Mouse (Mus musculus): ENCODE measurements around the gene Thbd. TPM values are rescaled to one million over a fixed set of nuclear protein-coding genes. Genes with fewer than 3 reads are reported as not detected.

Gene Thbd
- total RNA-seq (2021) = 10 to 100 TPM; 12.6 to 17.4 TPM
- long read RNA-seq, experiment 1, transcript Thbd-201 (1 exons, 3,723 nt) = major isoform, 12 of 12 reads
- long read RNA-seq, experiment 1, partial matches to known transcripts = 0 of 12 reads
- long read RNA-seq, experiment 1, other reads (novel, unspliced or antisense) = 0 of 12 reads
- long read RNA-seq, experiment 2, transcript Thbd-201 (1 exons, 3,723 nt) = major isoform, 14 of 15 reads
- long read RNA-seq, experiment 2, partial matches to known transcripts = 0 of 15 reads
- long read RNA-seq, experiment 2, other reads (novel, unspliced or antisense) = 1 of 15 reads

DNA sequence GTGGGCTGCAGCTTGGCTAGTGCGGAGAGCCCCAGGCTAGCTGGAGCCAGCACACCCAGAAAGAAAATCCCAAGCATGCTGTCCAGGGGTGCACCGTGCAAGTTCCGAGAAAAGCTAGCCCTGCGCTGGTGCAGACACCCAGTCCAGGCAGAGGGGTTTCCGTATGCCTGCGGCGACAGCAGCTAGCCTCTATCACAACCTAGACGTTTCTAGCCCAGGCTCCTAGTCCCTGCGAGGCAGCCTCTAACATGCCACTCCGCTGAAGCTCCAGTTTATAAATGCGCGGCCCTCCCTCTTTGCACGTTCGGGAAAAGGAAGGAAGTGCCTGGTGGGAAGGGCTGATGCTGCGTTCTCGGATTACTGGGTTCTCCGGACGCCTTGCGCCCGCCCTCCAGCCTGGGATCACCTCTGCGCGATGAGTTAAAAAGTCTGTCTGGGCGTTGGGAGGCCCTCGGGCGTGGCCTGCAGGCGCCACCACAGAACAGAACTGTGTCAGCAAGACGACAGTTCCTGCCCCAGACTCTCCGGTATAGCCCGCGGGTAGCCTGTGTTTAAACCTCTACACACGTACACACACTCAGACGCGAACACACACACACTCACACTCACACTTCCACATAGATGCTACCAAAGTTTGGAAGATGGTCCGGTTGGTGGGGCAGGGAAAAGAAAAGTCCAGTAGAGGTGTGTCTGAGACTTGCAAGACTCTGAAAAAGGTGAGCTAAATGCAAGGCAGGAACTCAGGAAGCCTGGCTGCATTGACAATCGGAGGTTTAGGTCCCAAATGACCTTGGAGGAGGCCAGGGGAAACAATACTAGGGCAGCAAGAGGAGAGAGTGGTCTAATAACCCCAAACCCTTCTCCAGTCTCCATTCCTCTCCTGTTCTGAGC, at the start of gene Thbd:
TSS of gene Thbd (minus strand) at position 319 of the 891 bp plus-strand sequence.
- DNase-seq = peak; percentile 72 to 80
- intact Hi-C loops (cut with DNase I) = loop anchor here (5.0 kb wide), 2 partner anchors 129 to 164 kb away; no protein-coding TSS in a partner anchor

- intact Hi-C loops (cut with DNase I) = no loop called here
- DNase-seq = no peak
These were observed 47.4 kb upstream of the Thbd start for GRCm38 (mm10) chr2:148455341-148455740.

DNA sequence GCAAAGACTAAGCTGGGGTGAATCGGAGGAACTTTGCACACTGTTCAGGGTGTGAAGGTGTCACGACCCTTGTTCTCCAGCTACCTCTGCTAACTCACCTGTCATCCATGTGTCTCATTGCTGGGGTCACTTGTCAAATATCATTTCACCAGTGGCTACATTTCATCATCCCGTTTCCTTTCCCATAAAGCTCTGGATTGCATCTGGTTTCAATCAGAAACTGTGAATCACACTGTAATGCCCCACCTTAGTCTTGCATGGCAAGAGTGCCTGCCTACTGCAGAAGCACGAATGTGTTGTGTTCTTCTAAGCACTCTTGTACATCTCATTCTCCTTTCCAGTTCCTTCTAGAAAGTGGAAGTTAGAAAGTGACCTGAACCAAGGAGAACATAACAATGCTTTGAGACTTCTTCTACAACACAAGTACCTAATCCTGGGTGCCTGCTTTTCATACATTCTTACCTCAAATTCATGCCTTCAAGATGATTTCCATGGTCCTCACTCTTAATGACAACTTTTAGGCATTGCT, 46.1 kb upstream of the Thbd start:
- intact Hi-C loops (cut with DNase I) = no loop called here
- DNase-seq = no peak

DNA sequence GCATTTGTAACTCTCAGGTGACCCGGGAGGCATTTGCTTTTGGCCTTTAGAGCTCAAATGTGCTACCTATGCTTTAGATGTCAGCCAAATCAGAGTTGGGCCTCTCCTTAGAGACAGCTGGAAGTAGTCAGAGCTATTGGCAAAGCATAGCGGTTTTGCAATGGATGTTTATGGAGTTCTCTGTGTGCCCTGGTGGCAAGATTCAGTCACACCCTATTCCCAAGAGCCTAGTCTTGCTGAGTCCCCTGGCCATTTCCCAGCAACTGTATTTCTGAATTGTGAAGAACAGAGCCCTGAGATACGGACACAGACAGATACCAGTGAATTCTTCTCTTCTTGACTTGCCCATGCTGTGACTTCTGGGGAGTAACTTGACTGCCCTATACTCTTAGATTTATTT, 45.1 kb upstream of the Thbd start:
- intact Hi-C loops (cut with DNase I) = no loop called here
- DNase-seq = no peak

- intact Hi-C loops (cut with DNase I) = no loop called here
- no peak for DNase-seq
These were observed 43.5 kb upstream of the Thbd start for GRCm38 (mm10) chr2:148451498-148451897.

GRCm38 (mm10) chr2:148450616-148451015, 42.6 kb upstream of the Thbd start:
- no peak for DNase-seq
- intact Hi-C loops (cut with DNase I) = no loop called here

DNA sequence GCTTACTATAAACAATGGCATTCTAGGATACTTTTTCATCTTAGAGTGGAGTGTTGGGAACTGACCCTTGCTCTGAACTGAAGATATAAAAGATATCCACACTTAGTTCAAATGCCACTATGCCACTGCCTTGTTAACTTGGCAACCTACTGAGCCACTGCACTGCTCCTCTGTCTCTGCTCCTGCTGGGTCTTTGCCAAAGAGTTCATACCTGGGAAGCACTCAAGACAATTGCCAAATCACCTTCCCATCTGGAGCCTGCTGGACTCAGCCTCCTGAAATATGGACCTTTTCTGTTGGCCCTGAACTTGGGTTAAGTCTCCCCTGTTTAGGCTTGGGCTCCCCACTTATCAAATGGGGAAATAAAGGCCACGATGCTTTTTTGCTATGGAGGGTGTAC, 41.7 kb upstream of the Thbd start:
- intact Hi-C loops (cut with DNase I) = no loop called here
- no peak for DNase-seq

DNA sequence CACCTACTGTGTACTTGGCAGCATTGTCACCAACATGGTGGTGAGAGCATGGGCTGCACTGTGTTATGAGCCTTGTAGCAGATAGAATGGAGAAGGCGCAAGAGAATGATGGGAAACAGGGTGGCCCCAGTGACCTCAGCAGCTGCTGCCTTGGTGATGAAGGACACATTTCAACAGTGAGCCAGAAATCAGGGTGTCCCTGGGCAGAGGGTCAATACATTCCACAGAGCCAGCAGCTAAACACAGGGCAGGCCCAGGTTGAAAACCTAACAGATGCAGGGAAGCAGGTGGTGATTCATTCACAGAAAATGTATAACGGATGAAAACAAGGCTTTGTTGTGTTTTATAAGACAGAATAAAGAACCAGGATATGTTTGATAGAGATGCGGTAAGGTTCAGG, 38.5 kb upstream of the Thbd start:
- intact Hi-C loops (cut with DNase I) = no loop called here
- no peak for DNase-seq

- intact Hi-C loops (cut with DNase I) = no loop called here
- DNase-seq = no peak
These were observed 37.6 kb upstream of the Thbd start for GRCm38 (mm10) chr2:148445616-148446015.

GRCm38 (mm10) chr2:148444472-148444871, 36.5 kb upstream of the Thbd start:
- no peak for DNase-seq
- intact Hi-C loops (cut with DNase I) = no loop called here

- intact Hi-C loops (cut with DNase I) = no loop called here
- peak in 1 of 2 experiments; percentile 34 for DNase-seq
These were observed 35.4 kb upstream of the Thbd start, which contains the start of gene Cd93 for GRCm38 (mm10) chr2:148443249-148443958. Cd93 (minus strand) TSS chr2:148443563.

DNA sequence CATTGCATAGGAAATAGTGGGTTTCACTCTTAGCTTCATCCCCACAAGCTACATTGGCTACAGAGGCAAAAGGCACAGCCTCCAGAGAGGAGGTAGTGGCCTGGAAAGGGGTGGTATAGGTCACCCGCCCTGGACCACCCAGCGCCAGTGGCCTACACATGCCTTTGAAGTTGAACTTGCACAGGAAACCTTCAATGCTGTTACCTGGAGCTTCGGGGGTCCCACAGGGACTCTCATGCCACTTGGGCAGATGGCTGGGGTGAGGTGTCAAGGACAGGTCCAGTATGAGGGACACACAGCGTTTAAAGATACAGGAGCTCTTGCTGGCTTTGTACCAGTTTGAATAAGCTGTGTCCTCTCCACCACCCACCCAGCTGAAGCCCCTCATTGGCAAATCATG, 34.7 kb upstream of the Thbd start:
- intact Hi-C loops (cut with DNase I) = no loop called here

GRCm38 (mm10) chr2:148442172-148442571, 34.2 kb upstream of the Thbd start:
- intact Hi-C loops (cut with DNase I) = no loop called here

More for the DNA sequence above, 34.7 kb upstream of the Thbd start:
- no peak for DNase-seq

GRCm38 (mm10) chr2:148441421-148441820, 33.4 kb upstream of the Thbd start:
- intact Hi-C loops (cut with DNase I) = no loop called here
- no peak for DNase-seq

More at GRCm38 (mm10) chr2:148442172-148442571, 34.2 kb upstream of the Thbd start:
- DNase-seq = no peak

GRCm38 (mm10) chr2:148439691-148440276, 31.8 kb upstream of the Thbd start:
- intact Hi-C loops (cut with DNase I) = no loop called here

DNA sequence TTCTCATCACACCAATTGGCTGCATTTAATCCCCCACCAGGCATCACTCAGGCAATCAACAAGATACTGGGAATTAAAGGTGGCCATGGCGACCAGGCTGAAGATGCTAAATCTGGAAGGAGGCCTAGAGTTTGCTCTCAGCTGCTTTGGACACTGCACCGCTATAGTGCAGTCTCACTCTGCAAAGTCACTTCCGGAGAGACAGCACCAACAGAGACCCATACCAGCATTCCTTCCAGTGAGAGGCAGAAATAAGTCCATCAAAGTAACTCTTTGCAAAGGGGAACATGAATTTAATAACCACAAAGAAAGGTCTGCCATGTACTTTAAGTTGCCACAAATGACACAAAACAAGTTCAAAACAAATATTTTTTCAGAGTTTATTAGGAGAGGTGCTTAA, 28.3 kb upstream of the Thbd start:
- intact Hi-C loops (cut with DNase I) = no loop called here
- DNase-seq = no peak

More at GRCm38 (mm10) chr2:148439691-148440276, 31.8 kb upstream of the Thbd start:
- no peak for DNase-seq

DNA sequence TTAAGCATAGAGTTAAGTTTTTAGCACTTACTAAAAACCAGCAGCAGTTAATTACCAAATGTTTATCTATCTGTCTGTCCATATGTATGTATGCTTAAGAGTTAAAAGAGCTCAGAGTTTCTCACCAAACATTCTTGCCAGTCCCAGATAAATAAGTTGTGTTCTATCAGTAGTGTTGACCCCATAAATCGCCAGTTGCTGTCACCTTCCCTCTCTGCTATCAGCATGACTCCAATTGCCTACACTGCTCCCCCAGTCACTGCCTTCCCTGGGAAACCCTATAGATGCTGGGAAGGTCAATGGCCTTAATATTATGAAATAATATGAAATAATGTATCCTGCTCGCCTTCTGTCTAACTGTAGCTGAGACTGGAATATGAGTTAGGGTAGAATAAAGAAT, 24.4 kb upstream of the Thbd start:
- intact Hi-C loops (cut with DNase I) = no loop called here
- no peak for DNase-seq

- intact Hi-C loops (cut with DNase I) = no loop called here
- no peak for DNase-seq
These were observed 23.0 kb upstream of the Thbd start for GRCm38 (mm10) chr2:148430941-148431340.

DNA sequence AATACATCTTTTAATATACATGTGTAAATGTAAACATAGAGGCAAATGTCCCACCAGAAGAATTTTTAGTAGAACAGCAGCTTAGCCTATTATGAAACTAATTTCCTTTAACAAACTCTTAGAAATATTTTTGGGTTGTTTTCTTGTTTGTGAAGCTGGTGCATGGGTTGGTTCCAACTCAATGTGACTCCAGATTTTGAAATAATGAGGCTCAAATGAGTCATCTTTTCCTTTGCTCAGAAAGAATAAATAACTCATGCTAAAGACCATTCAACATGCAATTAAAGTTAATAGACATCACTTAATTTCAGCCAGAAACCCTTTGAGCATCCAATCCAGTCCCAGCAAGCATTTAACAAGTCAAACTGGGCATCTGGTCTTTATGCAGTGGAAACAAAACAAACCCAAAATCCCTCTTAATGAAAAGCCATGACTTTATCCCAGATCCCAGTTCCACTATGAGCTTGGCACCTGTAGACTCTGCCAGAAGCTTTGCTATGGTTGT, 21.1 kb upstream of the Thbd start:
- intact Hi-C loops (cut with DNase I) = loop anchor here (5.0 kb wide), 1 partner anchor 78 kb away; no protein-coding TSS in a partner anchor
- no peak for DNase-seq

GRCm38 (mm10) chr2:148428523-148428922, 20.5 kb upstream of the Thbd start:
- DNase-seq = no peak
- intact Hi-C loops (cut with DNase I) = loop anchor here (5.0 kb wide), 1 partner anchor 79 kb away; no protein-coding TSS in a partner anchor
